Mouse (Mus musculus): ENCODE results near the gene Clec4d. TPM values are rescaled to one million over a fixed set of nuclear protein-coding genes. Genes with fewer than 3 reads are reported as not detected.
"Not testable (repeated sequence)": the region's sequence is repeated elsewhere in the genome, so short reads cannot be mapped to it uniquely, and the experiment has no call there.

Gene Clec4d
- total RNA-seq, 2 experiments from 2014 or later = not detected

GRCm38 (mm10) chr6:123306315-123306714 is 44.4 kb downstream of the Clec4d start:
- DNase-seq; intact Hi-C loops (cut with DNase I): not testable (repeated sequence)

- no peak for DNase-seq
- intact Hi-C loops (cut with DNase I) = no loop called here
Measured at GRCm38 (mm10) chr6:123308033-123308432, 46.1 kb downstream of the Clec4d start, which contains the start of gene Vmn2r19. Vmn2r19 (plus strand) TSS chr6:123308333.

Other genes starting within 250 kb of the Clec4d start
- not detected for gene Clec4b1, start 212.1 kb upstream of the Clec4d start, total RNA-seq (2021)
- 1 to 10 TPM in 1 of 2 experiments, under 1 TPM in 1; 0.52 to 1.0 TPM for gene Clec4a2, start 155.7 kb upstream of the Clec4d start, total RNA-seq (2021)
- gene Clec4b2, start 89.2 kb upstream of the Clec4d start, total RNA-seq (2021) = not detected
- under 1 TPM in 1 of 2 experiments, not detected in 1; 0.92 TPM for gene Clec4n, start 32.3 kb upstream of the Clec4d start, total RNA-seq (2021)
- gene Clec4e, start 27.8 kb downstream of the Clec4d start, total RNA-seq (2021) = under 1 TPM in 1 of 2 experiments, not detected in 1; 0.38 TPM
- gene Vmn2r19, start 46.2 kb downstream of the Clec4d start, total RNA-seq (2021) = not detected
- gene Vmn2r20, start 156.0 kb downstream of the Clec4d start, total RNA-seq (2021) = not detected